Mouse (Mus musculus) adrenal gland, postnatal 36 days (tissue): ENCODE results near the gene Vmn1r201. TPM values are rescaled to one million over a fixed set of nuclear protein-coding genes. Genes with fewer than 3 reads are reported as not detected.

Experiments used
- DNase-seq, 2 experiments: peaks; one replicate each; pipeline ENCODE4 v3.0.0; 2021; ENCODE audit warnings: mixed read lengths in 1 of 2
- long read RNA-seq, 2 experiments: library from polyadenylated mRNA; stranded (forward); transcript quantifications; one replicate each; pipeline ENCODE4 v2.0.0; 2021; ENCODE audit warnings: borderline sequencing depth in 2 of 2
- total RNA-seq, 2 experiments: library from RNA; stranded (reverse); gene quantifications; 2 replicates each; pipeline ENCODE4 v1.2.3; 2021

The Vmn1r201 gene
- total RNA-seq, result not detected
- long read RNA-seq, experiment 1, result 0 reads
- long read RNA-seq, experiment 2, result 0 reads

DNA sequence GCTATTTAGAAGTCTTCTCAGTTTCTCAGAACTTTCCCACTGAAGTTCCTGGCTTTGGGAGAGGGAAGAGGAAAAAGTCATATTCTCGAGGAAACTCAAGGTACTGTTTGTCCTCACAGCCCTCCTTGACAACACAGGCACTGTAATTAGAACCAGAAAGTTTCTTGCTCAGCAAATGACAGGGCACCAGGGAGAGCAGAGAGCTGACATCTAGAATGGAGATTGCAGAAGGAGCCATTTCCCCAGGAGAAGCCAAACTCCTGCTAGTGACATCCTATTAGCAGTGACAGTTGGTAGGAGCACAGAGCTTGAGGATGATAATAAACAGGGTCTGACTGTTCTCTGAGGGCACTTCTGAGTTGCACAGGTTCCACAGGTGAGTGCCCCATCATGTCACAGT is at the start of gene Vmn1r201:
Gene Vmn1r201, plus strand, starts transcription at position 301 of the 400 bp plus-strand sequence.
- DNase-seq, result no peak

DNA sequence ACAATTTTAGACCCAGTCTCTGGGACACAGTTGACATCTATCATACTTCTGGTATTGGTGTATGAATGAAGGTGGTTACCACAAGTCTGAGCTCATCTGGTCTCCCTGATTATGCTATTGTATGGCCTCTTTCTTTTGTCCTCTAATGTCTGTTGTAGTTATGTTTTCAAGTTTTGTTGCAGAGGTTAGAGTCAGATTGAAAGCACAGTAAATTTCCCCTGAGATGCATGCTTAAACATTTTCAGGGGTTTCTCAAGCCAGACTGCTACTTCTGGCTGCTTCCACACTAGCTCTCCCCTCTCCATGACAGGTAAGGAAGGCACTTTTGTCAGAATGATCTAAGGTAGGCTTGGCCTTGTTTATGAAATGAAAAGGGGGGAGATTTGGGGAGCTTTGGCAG is 16.6 kb upstream of the Vmn1r201 start:
- DNase-seq, result no peak

DNA sequence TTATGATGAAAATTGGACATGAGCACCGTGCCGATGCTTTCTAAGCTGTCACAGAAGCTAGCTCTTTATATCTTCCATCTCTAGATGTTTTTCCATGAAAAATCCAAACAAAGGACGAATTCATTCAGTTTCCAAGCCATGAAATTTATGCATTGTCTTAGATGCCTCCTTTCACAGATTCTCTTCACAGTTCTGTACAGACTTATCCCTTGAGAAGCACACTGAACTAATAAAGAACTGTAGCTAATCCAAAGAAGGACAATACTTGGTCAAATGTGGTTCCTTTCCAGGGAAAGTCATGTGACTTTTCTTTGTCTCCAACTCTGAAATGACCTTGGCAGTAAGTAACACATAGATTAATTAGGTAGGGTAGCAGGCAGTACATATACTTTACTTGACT is 30.7 kb downstream of the Vmn1r201 start:
- no peak for DNase-seq

DNA sequence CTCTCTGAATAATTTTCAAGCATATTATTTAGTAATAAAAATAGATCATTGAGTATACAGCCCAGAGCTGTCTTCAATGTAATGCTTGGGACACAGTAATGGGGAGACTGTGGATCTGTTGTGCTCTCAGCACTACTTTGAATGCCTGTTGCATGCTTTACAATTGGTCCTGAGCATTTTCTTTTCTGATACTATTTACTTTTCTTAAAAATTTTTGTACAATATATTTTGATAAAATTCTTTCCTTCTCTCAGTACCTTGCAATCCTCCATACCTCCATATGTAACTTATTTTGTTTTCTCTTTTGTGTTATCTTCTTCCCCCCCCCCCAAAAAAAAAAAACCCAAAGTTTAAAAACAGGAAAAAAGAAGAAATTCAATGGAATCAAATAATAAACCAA is 33.6 kb downstream of the Vmn1r201 start, which contains the start of gene Vmn1r202:
Gene Vmn1r202, minus strand, starts transcription at position 101 of the 400 bp plus-strand sequence.
- no peak for DNase-seq

DNA sequence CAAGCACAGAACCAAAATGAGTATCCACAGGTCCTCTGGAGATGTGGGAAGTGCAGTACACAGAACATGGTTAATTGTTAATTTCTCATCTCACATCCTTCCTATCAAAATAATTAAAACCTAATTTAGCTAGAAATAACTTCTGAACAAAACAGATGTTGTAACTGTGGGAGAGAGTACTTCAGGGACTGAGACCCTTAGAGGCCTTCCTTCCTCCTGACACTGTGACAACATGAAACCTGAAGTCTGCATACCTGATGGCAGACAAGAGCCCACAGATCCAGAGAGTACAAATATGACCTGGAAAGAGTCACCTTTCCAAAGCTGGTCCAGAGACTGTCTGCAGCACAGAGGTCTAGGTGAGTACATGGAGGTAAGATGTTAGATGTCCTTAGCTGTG is 46.1 kb downstream of the Vmn1r201 start, which contains the start of gene Vmn1r203:
Gene Vmn1r203, plus strand, starts transcription at position 301 of the 400 bp plus-strand sequence.
- DNase-seq, result no peak

Other genes with a start within 250 kb of the Vmn1r201 start
- not detected for gene Vmn1r193, start 248.8 kb upstream of the Vmn1r201 start, total RNA-seq
- gene Vmn1r194, start 227.7 kb upstream of the Vmn1r201 start, total RNA-seq, result not detected
- not detected for gene Vmn1r195, start 201.4 kb upstream of the Vmn1r201 start, total RNA-seq
- not detected for gene Vmn1r196, start 182.0 kb upstream of the Vmn1r201 start, total RNA-seq
- not detected for gene Vmn1r197, start 147.3 kb upstream of the Vmn1r201 start, total RNA-seq
- gene Vmn1r198, start 121.6 kb upstream of the Vmn1r201 start, total RNA-seq, result not detected
- gene Vmn1r199, start 92.1 kb upstream of the Vmn1r201 start, total RNA-seq, result not detected
- not detected for gene Vmn1r200, start 81.5 kb upstream of the Vmn1r201 start, total RNA-seq
- gene Vmn1r202, start 33.5 kb downstream of the Vmn1r201 start, total RNA-seq, result under 1 TPM; 0.07 TPM
- not detected for gene Vmn1r203, start 46.2 kb downstream of the Vmn1r201 start, total RNA-seq
- not detected for gene Vmn1r204, start 81.3 kb downstream of the Vmn1r201 start, total RNA-seq
- not detected for gene Vmn1r205, start 121.1 kb downstream of the Vmn1r201 start, total RNA-seq
- not detected for gene Vmn1r206, start 152.3 kb downstream of the Vmn1r201 start, total RNA-seq